Mouse (Mus musculus) lung, embryonic 15.5 days (tissue): Measurements from ENCODE around the gene Pnpla7. TPM values are rescaled to one million over a fixed set of nuclear protein-coding genes. Genes with fewer than 3 reads are reported as not detected.

Experiments
- ATAC-seq: fragments of 200-750 bp; cut with Nextera tagmentation; 2 replicates; pipeline ENCODE4 v1.8.0; 2017; ENCODE audit warnings: moderate number of reproducible peaks, borderline replicate concordance; ENCODE audit not compliant: low FRiP score, low TSS enrichment; ENCODE audit errors: extremely low read depth
- H3K27ac ChIP-seq: fragments of 300-500 bp; sonication (generic); 2 replicates; pipeline ENCODE4 v1.5.1; 2015; ENCODE audit warnings: moderate library complexity, mild to moderate bottlenecking, inconsistent platforms
- H3K27me3 ChIP-seq: fragments of 300-500 bp; sonication (generic); 2 replicates; pipeline ENCODE4 v1.6.1; 2015; ENCODE audit warnings: inconsistent platforms
- H3K36me3 ChIP-seq: fragments of 300-500 bp; sonication (generic); 2 replicates; pipeline ENCODE4 v1.6.1; 2015; ENCODE audit warnings: inconsistent platforms
- H3K4me1 ChIP-seq: fragments of 300-500 bp; sonication (generic); 2 replicates; pipeline ENCODE4 v1.6.1; 2015; ENCODE audit warnings: inconsistent platforms
- H3K4me2 ChIP-seq: fragments of 300-500 bp; sonication (generic); 2 replicates; pipeline ENCODE4 v1.6.1; 2015; ENCODE audit warnings: inconsistent platforms, mild to moderate bottlenecking, moderate library complexity
- H3K4me3 ChIP-seq: fragments of 300-500 bp; sonication (generic); 2 replicates; pipeline ENCODE4 v1.5.1; 2015; ENCODE audit warnings: mild to moderate bottlenecking, inconsistent platforms
- H3K9ac ChIP-seq: fragments of 300-500 bp; sonication (generic); 2 replicates; pipeline ENCODE4 v1.6.1; 2015; ENCODE audit warnings: inconsistent platforms
- H3K9me3 ChIP-seq: fragments of 300-500 bp; sonication (generic); 2 replicates; pipeline ENCODE4 v1.6.1; 2016; ENCODE audit warnings: inconsistent platforms
- WGBS: fragments of 180-500 bp; shearing (Covaris S2); methylation state at CpG from one replicate; pipeline ENCODE4 v1.1.7; 2015; 5-methylcytosine and 5-hydroxymethylcytosine counted together
- polyA plus RNA-seq: library from polyadenylated mRNA; unstranded; fragments of >200 nt; fragmentation: Nextera tagmentation; extraction: Ambion mirVana; gene quantifications from 2 replicates; pipeline ENCODE4 v1.2.1, GENCODE M21; 2015

The Pnpla7 gene
- polyA plus RNA-seq, 1 experiment from 2014 or later: 7.9 TPM

GRCm38 (mm10) chr2:24996471-24996870, 20.6 kb downstream of the Pnpla7 start:
- Histone ChIP-seq H3K4me2 (no peak overlapping the region), H3K27ac (no peak overlapping the region), H3K9ac (no peak overlapping the region), H3K4me3 (no peak overlapping the region), H3K27me3 (no peaks in the 10 kb centered on the region), H3K36me3 (no peaks in the 10 kb centered on the region), H3K4me1 (no peaks in the 10 kb centered on the region), H3K9me3 (no peaks in the 10 kb centered on the region)
- no peak for ATAC-seq
- WGBS: 86% methylated on average over 2 of the region's 2 CpGs

- no peak for ATAC-seq
Observed at GRCm38 (mm10) chr2:25000544-25001235, 24.9 kb downstream of the Pnpla7 start.

GRCm38 (mm10) chr2:25003946-25004786, 28.3 kb downstream of the Pnpla7 start:
- H3K4me2 ChIP-seq: no peak overlapping the region
- H3K4me1 ChIP-seq: no peaks in the 10 kb centered on the region
- no peak overlapping the region for H3K27ac ChIP-seq
- H3K9me3 ChIP-seq: no peaks in the 10 kb centered on the region
- ATAC-seq: no peak
- WGBS: 78% methylated on average over 9 of the region's 9 CpGs
- no peak overlapping the region for H3K9ac ChIP-seq
- no peak overlapping the region for H3K4me3 ChIP-seq
- no peaks in the 10 kb centered on the region for H3K36me3 ChIP-seq
- H3K27me3 ChIP-seq: no peaks in the 10 kb centered on the region

More at GRCm38 (mm10) chr2:25000544-25001235, 24.9 kb downstream of the Pnpla7 start:
- 56% methylated on average over 3 of the region's 3 CpGs for WGBS
- H3K9me3 ChIP-seq: no peaks in the 10 kb centered on the region
- no peak overlapping the region for H3K4me2 ChIP-seq
- no peaks in the 10 kb centered on the region for H3K27me3 ChIP-seq
- H3K9ac ChIP-seq: no peak overlapping the region
- no peaks in the 10 kb centered on the region for H3K4me1 ChIP-seq
- H3K4me3 ChIP-seq: no peak overlapping the region
- no peaks in the 10 kb centered on the region for H3K36me3 ChIP-seq
- H3K27ac ChIP-seq: no peak overlapping the region

- H3K9me3 ChIP-seq: no peaks in the 10 kb centered on the region
- no peak for ATAC-seq
- H3K36me3 ChIP-seq: no peaks in the 10 kb centered on the region
- H3K27me3 ChIP-seq: no peaks in the 10 kb centered on the region
- no peak overlapping the region for H3K4me2 ChIP-seq
- no peak overlapping the region for H3K9ac ChIP-seq
- no peak overlapping the region for H3K27ac ChIP-seq
- 87% methylated on average over 1 of the region's 1 CpGs for WGBS
- no peaks in the 10 kb centered on the region for H3K4me1 ChIP-seq
- H3K4me3 ChIP-seq: no peak overlapping the region
Observed at GRCm38 (mm10) chr2:25006767-25007166, 30.9 kb downstream of the Pnpla7 start.

- no peaks in the 10 kb centered on the region for H3K36me3 ChIP-seq
- no peak overlapping the region for H3K4me3 ChIP-seq
- ATAC-seq: no peak
- H3K4me1 ChIP-seq: no peaks in the 10 kb centered on the region
- no peak overlapping the region for H3K27ac ChIP-seq
- H3K9ac ChIP-seq: no peak overlapping the region
- H3K9me3 ChIP-seq: no peaks in the 10 kb centered on the region
- H3K4me2 ChIP-seq: no peak overlapping the region
- no peaks in the 10 kb centered on the region for H3K27me3 ChIP-seq
Observed at GRCm38 (mm10) chr2:25008250-25008649, 32.4 kb downstream of the Pnpla7 start.

- Histone ChIP-seq H3K4me3 (no peak overlapping the region), H3K36me3 (no peaks in the 10 kb centered on the region), H3K9me3 (no peaks in the 10 kb centered on the region), H3K4me2 (no peak overlapping the region), H3K27me3 (no peaks in the 10 kb centered on the region), H3K4me1 (no peaks in the 10 kb centered on the region), H3K27ac (no peak overlapping the region), H3K9ac (no peak overlapping the region)
- no peak for ATAC-seq
- WGBS: 84% methylated on average over 1 of the region's 1 CpGs
Observed at GRCm38 (mm10) chr2:25022678-25023077, 46.8 kb downstream of the Pnpla7 start.

- no peak overlapping the region for H3K9ac ChIP-seq
- no peak for ATAC-seq
- no peak overlapping the region for H3K4me2 ChIP-seq
- no peaks in the 10 kb centered on the region for H3K4me1 ChIP-seq
- H3K27me3 ChIP-seq: no peaks in the 10 kb centered on the region
- H3K36me3 ChIP-seq: no peaks in the 10 kb centered on the region
- H3K27ac ChIP-seq: no peak overlapping the region
- 77% methylated on average over 1 of the region's 1 CpGs for WGBS
- no peaks in the 10 kb centered on the region for H3K9me3 ChIP-seq
- H3K4me3 ChIP-seq: no peak overlapping the region
Observed at GRCm38 (mm10) chr2:25025109-25025508, 49.3 kb downstream of the Pnpla7 start.

- Histone ChIP-seq H3K27ac (no peak overlapping the region), H3K4me1 (no peaks in the 10 kb centered on the region), H3K9me3 (no peaks in the 10 kb centered on the region), H3K9ac (no peak overlapping the region), H3K36me3 (no peaks in the 10 kb centered on the region), H3K27me3 (no peaks in the 10 kb centered on the region), H3K4me2 (no peak overlapping the region), H3K4me3 (no peak overlapping the region)
- ATAC-seq: no peak
- WGBS: 95% methylated on average over 4 of the region's 4 CpGs
Observed at GRCm38 (mm10) chr2:25034994-25035393, 59.2 kb downstream of the Pnpla7 start.

- 70% methylated on average over 5 of the region's 5 CpGs for WGBS
- H3K4me1 ChIP-seq: no peaks in the 10 kb centered on the region
- no peak for ATAC-seq
- H3K9me3 ChIP-seq: no peaks in the 10 kb centered on the region
- no peaks in the 10 kb centered on the region for H3K36me3 ChIP-seq
- no peak overlapping the region for H3K4me2 ChIP-seq
- H3K27me3 ChIP-seq: no peaks in the 10 kb centered on the region
- no peak overlapping the region for H3K27ac ChIP-seq
- no peak overlapping the region for H3K9ac ChIP-seq
- H3K4me3 ChIP-seq: no peak overlapping the region
Observed at GRCm38 (mm10) chr2:25040089-25040488, 64.3 kb downstream of the Pnpla7 start.

- no peak overlapping the region for H3K27ac ChIP-seq
- H3K36me3 ChIP-seq: no peaks in the 10 kb centered on the region
- no peak overlapping the region for H3K4me2 ChIP-seq
- no peak overlapping the region for H3K9ac ChIP-seq
- WGBS: 87% methylated on average over 7 of the region's 7 CpGs
- no peak overlapping the region for H3K4me3 ChIP-seq
- peaks cover 7% of the 10 kb centered on the region for H3K4me1 ChIP-seq
- H3K27me3 ChIP-seq: no peaks in the 10 kb centered on the region
- no peaks in the 10 kb centered on the region for H3K9me3 ChIP-seq
- ATAC-seq: no peak
Observed at GRCm38 (mm10) chr2:25050921-25051320, 75.1 kb downstream of the Pnpla7 start.

- no peak overlapping the region for H3K4me2 ChIP-seq
- H3K4me1 ChIP-seq: peaks cover 7% of the 10 kb centered on the region
- H3K27me3 ChIP-seq: no peaks in the 10 kb centered on the region
- no peaks in the 10 kb centered on the region for H3K36me3 ChIP-seq
- 83% methylated on average over 8 of the region's 8 CpGs for WGBS
- H3K9ac ChIP-seq: no peak overlapping the region
- no peak overlapping the region for H3K27ac ChIP-seq
- H3K9me3 ChIP-seq: no peaks in the 10 kb centered on the region
- no peak for ATAC-seq
- no peak overlapping the region for H3K4me3 ChIP-seq
Observed at GRCm38 (mm10) chr2:25051450-25051849, 75.6 kb downstream of the Pnpla7 start.

- Histone ChIP-seq H3K4me3 (no peak overlapping the region), H3K9ac (no peak overlapping the region), H3K27ac (no peak overlapping the region), H3K4me1 (peaks cover 7% of the 10 kb centered on the region), H3K27me3 (no peaks in the 10 kb centered on the region), H3K9me3 (no peaks in the 10 kb centered on the region), H3K4me2 (no peak overlapping the region), H3K36me3 (no peaks in the 10 kb centered on the region)
- WGBS: 91% methylated on average over 6 of the region's 6 CpGs
- no peak for ATAC-seq
Observed at GRCm38 (mm10) chr2:25053101-25053500, 77.3 kb downstream of the Pnpla7 start.
